ENCODE assay signal across 13 mouse cellular contexts in the genomic region with DNA sequence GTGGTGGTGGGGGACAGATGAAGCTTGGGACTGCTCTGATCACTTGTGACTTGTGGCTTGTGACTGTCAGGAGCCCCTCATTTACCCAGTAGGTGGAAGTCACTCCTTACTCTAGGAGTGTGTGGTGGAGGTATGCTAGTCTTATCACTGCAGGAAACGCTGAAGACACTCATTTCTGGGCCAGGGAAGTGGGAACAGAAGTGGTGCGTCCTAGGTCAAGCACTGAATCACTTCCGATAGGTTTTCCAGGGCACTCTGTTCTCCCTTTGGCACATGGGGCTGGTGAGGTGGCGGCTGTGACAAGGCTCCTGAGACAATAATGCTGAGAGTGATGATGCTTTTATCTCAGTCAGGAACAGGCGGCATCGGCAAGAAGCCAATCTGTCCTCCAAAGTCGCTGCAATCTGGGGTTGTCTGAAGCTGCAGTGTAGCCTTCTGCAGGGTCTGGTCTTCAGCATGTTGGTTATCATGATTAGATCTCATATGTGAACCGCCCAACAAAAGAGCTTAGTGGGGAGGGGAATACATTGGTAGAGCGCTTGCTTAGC. TPM values are rescaled to one million over a fixed set of nuclear protein-coding genes. Genes with fewer than 3 reads are reported as not detected.
DNase-seq lines count a peak whose midpoint lies in the region; ATAC-seq and TF ChIP-seq lines count a peak whose summit lies in the region.
"Had no signal": no experiment of that assay in that cellular context is flagged by ENCODE, and none has a peak within 500 bp of the region (broad histone marks: within the 10 kb centered on the region; RNA-seq: fewer than 3 reads in every experiment).

No protein-coding gene starts in this region.

- peak overlapping the region; percentile 66 for H3K27ac ChIP-seq in gastrocnemius, adult 2 months
- H3K27ac ChIP-seq in kidney, postnatal 0 days = peak overlapping the region; percentile 70
- peak overlapping the region; percentile 85 for H3K27ac ChIP-seq in embryonic facial prominence, embryonic 14.5 days (replicated peaks; ENCODE audit: low read depth, low read length)
- peak overlapping the region; percentile 81 for H3K27ac ChIP-seq in limb, embryonic 15.5 days
- H3K27ac ChIP-seq: hindbrain, embryonic 10.5 days; midbrain, embryonic 13.5 days had no signal

- no peaks in the 10 kb centered on the region for H3K27me3 ChIP-seq in kidney, postnatal 0 days (ENCODE audit: insufficient read depth, low read length)
- no peaks in the 10 kb centered on the region for H3K27me3 ChIP-seq in embryonic facial prominence, embryonic 14.5 days (replicated peaks; ENCODE audit: control insufficient read depth, insufficient read depth, low read length)
- H3K27me3 ChIP-seq in limb, embryonic 15.5 days = no peaks in the 10 kb centered on the region
- H3K27me3 ChIP-seq: midbrain, embryonic 13.5 days had no signal

- WGBS in kidney, postnatal 0 days = 81% methylated on average over 9 of the region's 9 CpGs
- 88% methylated on average over 9 of the region's 9 CpGs for WGBS in embryonic facial prominence, embryonic 14.5 days
- WGBS in limb, embryonic 15.5 days = 78% methylated on average over 9 of the region's 9 CpGs

- H3K4me2 ChIP-seq in kidney, postnatal 0 days (ENCODE audit: low read length) = no peak overlapping the region
- H3K4me2 ChIP-seq in embryonic facial prominence, embryonic 14.5 days (ENCODE audit: low read depth, low read length) = no peak overlapping the region
- H3K4me2 ChIP-seq in limb, embryonic 15.5 days = no peak overlapping the region
- H3K4me2 ChIP-seq: liver, embryonic 11.5 days; midbrain, embryonic 13.5 days had no signal

- intact Hi-C loops in gastrocnemius, adult 2 months (cut with DNase I) = no loop called here
- intact Hi-C loops in gastrocnemius, postnatal 36 days (cut with DNase I) = no loop called here

- H3K9me3 ChIP-seq in kidney, postnatal 0 days (replicated peaks; ENCODE audit: low read length) = no peaks in the 10 kb centered on the region
- H3K9me3 ChIP-seq in embryonic facial prominence, embryonic 14.5 days (ENCODE audit: control insufficient read depth, low read length) = 0 out of 2 replicates have a peak, but pooled peaks cover 4% of the 10 kb centered on the region
- H3K9me3 ChIP-seq in limb, embryonic 15.5 days = no peaks in the 10 kb centered on the region
- H3K9me3 ChIP-seq: hindbrain, embryonic 10.5 days; midbrain, embryonic 13.5 days had no signal

- no peak overlapping the region for H3K4me3 ChIP-seq in gastrocnemius, adult 2 months
- H3K4me3 ChIP-seq in kidney, postnatal 0 days (replicated peaks; ENCODE audit: low read depth, low read length) = no peak overlapping the region
- no peak overlapping the region for H3K4me3 ChIP-seq in embryonic facial prominence, embryonic 14.5 days (ENCODE audit: low read depth, low read length)
- no peak overlapping the region for H3K4me3 ChIP-seq in limb, embryonic 15.5 days
- H3K4me3 ChIP-seq: hindbrain, embryonic 10.5 days; midbrain, embryonic 13.5 days had no signal

- no peak for ATAC-seq in kidney, postnatal 0 days (replicated peaks; ENCODE audit: low FRiP score, low read depth)
- no peak for ATAC-seq in embryonic facial prominence, embryonic 14.5 days (ENCODE audit: low read depth)
- no peak for ATAC-seq in limb, embryonic 15.5 days (ENCODE audit: insufficient number of reproducible peaks, low FRiP score, low TSS enrichment, low read depth)
- ATAC-seq: midbrain, embryonic 13.5 days had no signal

- no peak for DNase-seq in gastrocnemius, adult 2 months
- no peak for DNase-seq in gastrocnemius, postnatal 36 days
- no peak for DNase-seq in kidney, postnatal 0 days (ENCODE audit: low spot score)
- DNase-seq in kidney, adult 8-10 months = no peak
- no peak for DNase-seq in embryonic facial prominence, embryonic 14.5 days (ENCODE audit: low spot score)
- DNase-seq in retina, postnatal 1 day = no peak
- no peak for DNase-seq in neural tube, embryonic 10.5 days (ENCODE audit: extremely low spot score, low spot score)
- DNase-seq: cerebellum, adult 2 months; right cerebral cortex, postnatal 4 days had no signal

- H3K9ac ChIP-seq in kidney, postnatal 0 days (ENCODE audit: low read depth, low read length) = no peak overlapping the region
- H3K9ac ChIP-seq in embryonic facial prominence, embryonic 14.5 days (ENCODE audit: low read depth, low read length) = no peak overlapping the region
- no peak overlapping the region for H3K9ac ChIP-seq in limb, embryonic 15.5 days
- H3K9ac ChIP-seq: midbrain, embryonic 13.5 days had no signal

- H3K36me3 ChIP-seq in kidney, postnatal 0 days (ENCODE audit: insufficient read depth, low read length) = no peaks in the 10 kb centered on the region
- no peaks in the 10 kb centered on the region for H3K36me3 ChIP-seq in embryonic facial prominence, embryonic 14.5 days (ENCODE audit: control insufficient read depth, insufficient read depth, low read length)
- no peaks in the 10 kb centered on the region for H3K36me3 ChIP-seq in limb, embryonic 15.5 days
- H3K36me3 ChIP-seq: hindbrain, embryonic 10.5 days; midbrain, embryonic 13.5 days had no signal

- TF ChIP-seq CTCF in gastrocnemius, adult 2 months (IDR thresholded peaks at IDR 0.05) = no peak
- no peak for TF ChIP-seq CTCF in kidney, postnatal 0 days (IDR thresholded peaks at IDR 0.05; ENCODE audit: low read depth)

- H3K4me1 ChIP-seq in kidney, postnatal 0 days (replicated peaks; ENCODE audit: insufficient read depth, low read length) = no peaks in the 10 kb centered on the region
- peaks cover 17% of the 10 kb centered on the region; the same call in 1 of the 2 replicates for H3K4me1 ChIP-seq in embryonic facial prominence, embryonic 14.5 days (ENCODE audit: control insufficient read depth, insufficient read depth, low read length)
- peaks cover 29% of the 10 kb centered on the region for H3K4me1 ChIP-seq in limb, embryonic 15.5 days
- H3K4me1 ChIP-seq: hindbrain, embryonic 10.5 days; midbrain, embryonic 13.5 days had no signal

RNA-seq across cellular contexts. Expression of gene Rerg, which starts 59.0 kb away (rescaled TPM):
- total RNA-seq in gastrocnemius, adult 2 months (2021) = 1 to 10 TPM; 1.4 to 1.7 TPM
- total RNA-seq in gastrocnemius, postnatal 36 days (2021) = 1 to 10 TPM; 1.1 to 1.6 TPM
- 23.9 and 24.5 TPM in 2 replicates for polyA plus RNA-seq in kidney, postnatal 0 days (2015; fragmentation: Nextera tagmentation; extraction: Ambion mirVana)
- 23.1 and 26.0 TPM in 2 replicates for polyA plus RNA-seq in embryonic facial prominence, embryonic 14.5 days (2014; fragmentation: Nextera tagmentation; extraction: Ambion mirVana)
- polyA plus RNA-seq in limb, embryonic 15.5 days (2015; fragmentation: Nextera tagmentation; extraction: Ambion mirVana) = 34.6 and 39.4 TPM in 2 replicates
